Mouse (Mus musculus) heart, adult 11 months (tissue): ENCODE data around the gene Baiap2.

ENCODE experiments used
- DNase-seq: peaks from one replicate; pipeline ENCODE4 v3.0.0; 2022

Baiap2 gene

DNA sequence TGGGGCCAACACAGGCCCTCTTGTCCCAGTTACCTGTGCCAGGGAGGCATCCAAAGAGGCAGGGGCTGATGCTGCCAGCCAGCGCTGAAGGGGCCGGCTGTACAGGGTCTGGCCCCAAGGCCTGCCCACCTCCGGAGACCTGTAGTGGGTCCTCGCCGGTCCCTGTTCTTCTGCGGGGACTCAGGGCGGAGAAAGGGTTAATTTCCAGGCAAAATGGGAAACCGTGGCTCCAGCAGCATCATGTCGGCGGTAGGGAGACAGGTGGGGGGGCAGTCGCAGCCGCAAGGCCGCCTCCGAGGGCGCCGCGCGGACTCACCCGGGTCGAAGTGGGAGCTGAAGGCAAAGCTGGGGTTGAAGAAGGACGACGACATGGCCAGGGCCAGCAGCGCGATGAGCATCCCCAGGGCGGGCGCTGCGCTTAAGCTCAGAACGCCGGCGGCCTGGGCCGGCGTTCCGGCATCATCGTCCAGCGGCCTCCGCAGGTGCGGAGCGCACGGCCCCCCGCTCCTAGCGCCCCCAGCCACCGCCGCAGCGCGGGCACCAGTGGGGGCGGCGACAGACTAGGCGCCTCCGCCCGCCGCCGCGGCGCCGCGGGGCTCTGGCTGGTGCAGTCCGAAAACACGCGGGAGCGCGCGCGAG is 104.1 kb downstream of the Baiap2 start, which contains the start of gene Aatk:
Aatk (minus strand) TSS at position 615 of the 639 bp plus-strand sequence.
- DNase-seq: no peak

GRCm38 (mm10) chr11:120047531-120048251 is 105.1 kb downstream of the Baiap2 start:
- no peak for DNase-seq

- DNase-seq: no peak
These were observed 105.6 kb downstream of the Baiap2 start for GRCm38 (mm10) chr11:120048252-120048556.

- DNase-seq: peak; percentile 95
These were observed 106.5 kb downstream of the Baiap2 start for GRCm38 (mm10) chr11:120049067-120049466.

- DNase-seq: peak; percentile 93
These were observed 108.7 kb downstream of the Baiap2 start for GRCm38 (mm10) chr11:120051124-120051811.

DNA sequence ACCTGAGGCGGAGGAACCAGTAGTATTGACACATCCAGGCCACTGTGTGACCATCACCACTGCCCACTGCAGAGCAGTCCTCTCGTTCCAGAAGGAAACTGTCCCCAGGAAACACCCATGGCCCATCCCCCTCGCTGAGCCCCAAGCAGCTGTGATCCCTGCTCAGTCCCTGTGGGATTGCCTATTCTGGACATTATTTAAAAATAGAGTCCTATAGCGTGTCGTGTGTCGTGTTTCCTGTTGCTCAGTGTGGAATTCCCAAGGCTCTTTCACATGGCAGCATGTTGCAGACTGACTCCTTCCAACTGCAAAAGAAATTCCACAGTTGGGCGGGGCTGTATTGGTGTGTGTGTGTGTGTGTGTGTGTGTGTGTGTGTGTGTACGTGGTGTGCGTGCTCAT is 109.7 kb downstream of the Baiap2 start:
- DNase-seq: peak; percentile 96

DNA sequence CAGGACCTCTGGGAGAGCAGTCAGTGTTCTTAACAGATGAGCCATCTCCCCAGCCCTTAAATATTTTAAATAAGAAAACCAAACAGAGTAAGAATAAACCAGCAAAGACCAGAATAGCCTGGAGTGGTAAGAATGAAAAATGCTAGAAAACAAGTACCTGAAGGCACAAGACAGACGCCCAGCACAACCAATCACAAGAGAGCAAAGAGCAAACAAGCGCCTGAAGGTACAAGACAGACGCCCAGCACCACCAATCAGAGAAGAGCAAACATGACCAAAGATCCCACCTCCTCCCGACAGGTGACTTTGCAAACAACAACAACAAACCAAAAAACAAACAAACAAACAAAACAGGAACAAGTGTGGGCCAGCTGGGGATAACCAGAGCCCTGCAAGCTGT is 111.3 kb downstream of the Baiap2 start:
- no peak for DNase-seq

GRCm38 (mm10) chr11:120055953-120056732 is 113.6 kb downstream of the Baiap2 start:
- DNase-seq: no peak
